Mouse (Mus musculus) A20 (cell line): ENCODE measurements at regions not wholly inside any gene's neighbourhood (a gene's known extent, or its start where the extent isn't known, plus 50 kb on each side); places are given as distances from the start of the nearest gene placed in this dataset.

Experiments
- DNase-seq: peaks from one replicate; pipeline ENCODE4 v3.0.0-alpha.2; 2011; ENCODE audit warnings: low read depth, low spot score

GRCm38 (mm10) chr15:51103948-51104347 lies 2780.8 kb upstream of the Gm7489 start:
- no peak for DNase-seq

- no peak for DNase-seq
These were observed 2780.3 kb upstream of the Gm7489 start for GRCm38 (mm10) chr15:51104362-51104761.

- no peak for DNase-seq
These were observed 2779.9 kb upstream of the Gm7489 start for GRCm38 (mm10) chr15:51104796-51105195.

GRCm38 (mm10) chr15:51105359-51106008 lies 2779.2 kb upstream of the Gm7489 start:
- DNase-seq: no peak

- DNase-seq: no peak
These were observed 2774.5 kb upstream of the Gm7489 start for GRCm38 (mm10) chr15:51110186-51110585.

- no peak for DNase-seq
These were observed 2758.8 kb upstream of the Gm7489 start for GRCm38 (mm10) chr15:51125896-51126295.

GRCm38 (mm10) chr15:51131017-51131416 lies 2753.7 kb upstream of the Gm7489 start:
- no peak for DNase-seq

GRCm38 (mm10) chr15:51136121-51136520 lies 2748.6 kb upstream of the Gm7489 start:
- no peak for DNase-seq

GRCm38 (mm10) chr15:51139507-51139906 lies 2745.2 kb upstream of the Gm7489 start:
- no peak for DNase-seq

- DNase-seq: no peak
These were observed 2710.6 kb upstream of the Gm7489 start for GRCm38 (mm10) chr15:51173976-51174620.

- no peak for DNase-seq
These were observed 2708.2 kb upstream of the Gm7489 start for GRCm38 (mm10) chr15:51176466-51176865.

GRCm38 (mm10) chr15:51189134-51189533 lies 2695.6 kb upstream of the Gm7489 start:
- no peak for DNase-seq

GRCm38 (mm10) chr15:51197466-51198158 lies 2687.1 kb upstream of the Gm7489 start:
- DNase-seq: no peak

- DNase-seq: no peak
These were observed 2681.4 kb upstream of the Gm7489 start for GRCm38 (mm10) chr15:51203351-51203750.

GRCm38 (mm10) chr15:51206050-51206449 lies 2678.7 kb upstream of the Gm7489 start:
- no peak for DNase-seq

GRCm38 (mm10) chr15:51206773-51207172 lies 2677.9 kb upstream of the Gm7489 start:
- no peak for DNase-seq

GRCm38 (mm10) chr15:51234873-51235272 lies 2649.8 kb upstream of the Gm7489 start:
- DNase-seq: no peak

- no peak for DNase-seq
These were observed 2640.1 kb upstream of the Gm7489 start for GRCm38 (mm10) chr15:51244596-51244995.

- DNase-seq: no peak
These were observed 2637.4 kb upstream of the Gm7489 start for GRCm38 (mm10) chr15:51247259-51247658.

GRCm38 (mm10) chr15:51248034-51248788 lies 2636.5 kb upstream of the Gm7489 start:
- no peak for DNase-seq

GRCm38 (mm10) chr15:51248789-51249040 lies 2636.0 kb upstream of the Gm7489 start:
- no peak for DNase-seq

GRCm38 (mm10) chr15:51254143-51254542 lies 2630.6 kb upstream of the Gm7489 start:
- no peak for DNase-seq
